Mouse (Mus musculus) lung, embryonic 15.5 days (tissue): ENCODE results near the gene Rbmx2. TPM values are rescaled to one million over a fixed set of nuclear protein-coding genes. Genes with fewer than 3 reads are reported as not detected.

Experiments
- polyA plus RNA-seq: library from polyadenylated mRNA; unstranded; fragments of >200 nt; fragmentation: Nextera tagmentation; extraction: Ambion mirVana; gene quantifications from 2 replicates; pipeline ENCODE4 v1.2.1, GENCODE M21; 2015

The Rbmx2 gene
- polyA plus RNA-seq, 1 experiment from 2014 or later: 22.4 TPM

Other genes with a start within 250 kb of the Rbmx2 start
- gene Elf4, start 231.9 kb upstream of the Rbmx2 start, polyA plus RNA-seq: 5.0 and 6.3 TPM in 2 replicates
- 64.5 and 66.2 TPM in 2 replicates for gene Aifm1, start 181.4 kb upstream of the Rbmx2 start, polyA plus RNA-seq
- 1.2 and 2.2 TPM in 2 replicates for gene Rab33a, start 175.7 kb upstream of the Rbmx2 start, polyA plus RNA-seq
- 9.9 and 10.3 TPM in 2 replicates for gene Zfp280c, start 100.5 kb upstream of the Rbmx2 start, polyA plus RNA-seq
- gene Slc25a14, start 71.6 kb upstream of the Rbmx2 start, polyA plus RNA-seq: 14.7 and 15.4 TPM in 2 replicates
- not detected in 2 replicates for gene Gpr119, start 20.5 kb upstream of the Rbmx2 start, polyA plus RNA-seq
- not detected in 2 replicates for gene Gm595, start 182.7 kb downstream of the Rbmx2 start, polyA plus RNA-seq